ENCODE assay signal across 34 mouse cellular contexts in the genomic region with DNA sequence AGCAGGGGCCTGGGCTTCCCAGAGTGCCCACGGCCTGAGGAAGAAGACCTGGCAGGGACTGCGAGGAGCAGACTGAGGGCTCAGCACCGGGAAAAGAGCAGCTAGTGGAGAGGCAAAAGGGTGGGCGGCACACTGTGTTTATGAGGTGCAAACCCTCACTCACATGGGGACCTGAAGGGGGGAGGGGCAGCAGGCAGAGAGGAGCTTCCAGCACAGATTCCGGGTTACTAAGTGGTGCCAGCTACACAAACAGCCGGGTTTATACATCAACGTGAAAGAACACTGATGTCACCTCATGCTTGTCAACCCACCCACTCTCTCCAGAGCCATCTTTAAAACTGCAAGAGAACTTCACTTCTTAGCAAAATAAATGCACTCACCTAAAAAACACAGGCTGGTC. TPM values are rescaled to one million over a fixed set of nuclear protein-coding genes. Genes with fewer than 3 reads are reported as not detected.
DNase-seq lines count a peak whose midpoint lies in the region; ATAC-seq and TF ChIP-seq lines count a peak whose summit lies in the region.
"Had no signal": no experiment of that assay in that cellular context is flagged by ENCODE, and none has a peak within 500 bp of the region (broad histone marks: within the 10 kb centered on the region; RNA-seq: fewer than 3 reads in every experiment).

No protein-coding gene starts in this region.

- peak; percentile 37 for DNase-seq in layer of hippocampus, adult 11-12 months (ENCODE audit: low spot score)
- no peak for DNase-seq in layer of hippocampus, adult 9-10 months (ENCODE audit: low spot score)
- peak; percentile 21 to 59 for DNase-seq in layer of hippocampus, adult 18-20 months (ENCODE audit: low spot score in 2 of 2)
- peak; percentile 34 to 43 for DNase-seq in layer of hippocampus, postnatal 10 days (ENCODE audit: low spot score in 2 of 2)
- DNase-seq in thymus, postnatal 36 days: no peak
- DNase-seq: B cell, adult 2 months; cerebellum, adult 11-12 months; cerebellum, postnatal 14 days; forebrain, postnatal 0 days; gastrocnemius, postnatal 36 days; heart, adult 2 months; heart, postnatal 36 days; kidney, adult 18-20 months; liver; lung, postnatal 36 days; retina, postnatal 1 day; thymus, adult 2 months had no signal

- peaks cover 7% of the 10 kb centered on the region for H3K4me1 ChIP-seq in olfactory bulb, adult 2 months (ENCODE audit: control insufficient read depth, insufficient read depth, low read length)
- H3K4me1 ChIP-seq in kidney, embryonic 15.5 days: no peaks in the 10 kb centered on the region
- H3K4me1 ChIP-seq: embryonic facial prominence, embryonic 12.5 days; hindbrain, embryonic 13.5 days; liver, embryonic 15.5 days; lung, embryonic 15.5 days; midbrain, embryonic 15.5 days; neural tube, embryonic 12.5 days had no signal

- no peaks in the 10 kb centered on the region for H3K27me3 ChIP-seq in kidney, embryonic 15.5 days
- H3K27me3 ChIP-seq: CH12.LX; embryonic facial prominence, embryonic 12.5 days; hindbrain, embryonic 13.5 days; liver, embryonic 15.5 days; lung, embryonic 15.5 days; midbrain, embryonic 15.5 days; neural tube, embryonic 12.5 days; Patski had no signal

- no peak for ATAC-seq in kidney, embryonic 15.5 days (replicated peaks; ENCODE audit: low FRiP score)
- ATAC-seq: forebrain, postnatal 0 days; midbrain, embryonic 15.5 days; Patski had no signal

- 0 out of 2 replicates have a peak overlapping the region, but pooled peaks have one; percentile 0 for H3K27ac ChIP-seq in olfactory bulb, adult 2 months (ENCODE audit: insufficient read depth, low read depth, low read length)
- no peak overlapping the region for H3K27ac ChIP-seq in kidney, embryonic 15.5 days
- H3K27ac ChIP-seq: embryonic facial prominence, embryonic 12.5 days; heart, adult 2 months; hindbrain, embryonic 13.5 days; kidney, postnatal 0 days; liver, embryonic 15.5 days; lung, embryonic 15.5 days; midbrain, embryonic 15.5 days; neural tube, embryonic 12.5 days had no signal

- no peak overlapping the region for H3K4me3 ChIP-seq in olfactory bulb, adult 2 months (ENCODE audit: insufficient read depth, low read depth, low read length)
- no peak overlapping the region for H3K4me3 ChIP-seq in kidney, embryonic 15.5 days (replicated peaks)
- H3K4me3 ChIP-seq: embryonic facial prominence, embryonic 12.5 days; heart, adult 2 months; hindbrain, embryonic 13.5 days; liver, embryonic 15.5 days; lung, embryonic 15.5 days; midbrain, embryonic 15.5 days; neural tube, embryonic 12.5 days had no signal

- H3K9ac ChIP-seq in kidney, embryonic 15.5 days: no peak overlapping the region
- H3K9ac ChIP-seq: embryonic facial prominence, embryonic 12.5 days; forebrain, postnatal 0 days; hindbrain, embryonic 13.5 days; liver, embryonic 15.5 days; lung, embryonic 15.5 days; midbrain, embryonic 15.5 days; neural tube, embryonic 12.5 days had no signal

- H3K9me3 ChIP-seq in kidney, embryonic 15.5 days (replicated peaks): no peaks in the 10 kb centered on the region
- H3K9me3 ChIP-seq: embryonic facial prominence, embryonic 12.5 days; hindbrain, embryonic 13.5 days; liver, embryonic 15.5 days; lung, embryonic 15.5 days; midbrain, embryonic 15.5 days; neural tube, embryonic 12.5 days had no signal

- peaks cover 65% of the 10 kb centered on the region for H3K36me3 ChIP-seq in kidney, embryonic 15.5 days

- WGBS in olfactory bulb, adult 2 months: 36% methylated on average over 7 of the region's 7 CpGs
- 17% methylated on average over 7 of the region's 7 CpGs for WGBS in kidney, embryonic 15.5 days

- no peak for TF ChIP-seq CTCF in olfactory bulb, adult 2 months (IDR thresholded peaks at IDR 0.05; ENCODE audit: insufficient read depth, low read depth, low read length)

- TF ChIP-seq POLR2A in olfactory bulb, adult 2 months (IDR thresholded peaks at IDR 0.05; ENCODE audit: insufficient read depth, low read depth, low read length): no peak

- no peak overlapping the region for H3K4me2 ChIP-seq in kidney, embryonic 15.5 days
- H3K4me2 ChIP-seq: embryonic facial prominence, embryonic 12.5 days; hindbrain, embryonic 13.5 days; liver, embryonic 15.5 days; lung, embryonic 15.5 days; midbrain, embryonic 15.5 days; neural tube, embryonic 12.5 days had no signal

RNA-seq across cellular contexts. Expression of gene Bdkrb1, which starts 22.9 kb away (rescaled TPM):
- total RNA-seq in layer of hippocampus, adult 18-20 months (2021): not detected
- total RNA-seq in layer of hippocampus, postnatal 10 days (2021): not detected
- polyA plus RNA-seq in olfactory bulb, adult 2 months (2012; ENCODE audit: insufficient read depth, insufficient read length, low replicate concordance, missing spikeins): not detected in 2 replicates
- 0.12 TPM in 1 of 2 replicates, not detected in the other for polyA plus RNA-seq in kidney, embryonic 15.5 days (2015; fragmentation: Nextera tagmentation; extraction: Ambion mirVana)
- total RNA-seq: adrenal gland, postnatal 36 days; forebrain, postnatal 0 days; G1E; gastrocnemius, adult 18-20 months; heart, adult 2 months; heart, postnatal 36 days; megakaryocyte-erythroid progenitor cell, adult 5-6 weeks had no signal
- polyA plus RNA-seq: embryonic facial prominence, embryonic 12.5 days; forebrain, embryonic 11.5 days; G1E; heart, embryonic 14.5 days; liver, embryonic 15.5 days; neural tube, embryonic 12.5 days had no signal

RNA-seq across cellular contexts. Expression of gene Gskip, which starts 58.8 kb away (rescaled TPM):
- 10 to 100 TPM; 29.5 to 30.3 TPM for total RNA-seq in layer of hippocampus, adult 18-20 months (2021)
- total RNA-seq in layer of hippocampus, postnatal 10 days (2021): 10 to 100 TPM; 14.8 to 15.7 TPM
- polyA plus RNA-seq in olfactory bulb, adult 2 months (2012; ENCODE audit: insufficient read depth, insufficient read length, low replicate concordance, missing spikeins): not detected in 2 replicates
- polyA plus RNA-seq in kidney, embryonic 15.5 days (2015; fragmentation: Nextera tagmentation; extraction: Ambion mirVana): 26.8 and 28.4 TPM in 2 replicates

RNA-seq across cellular contexts. Expression of gene Atg2b, which starts 59.2 kb away (rescaled TPM):
- total RNA-seq in layer of hippocampus, adult 18-20 months (2021): 10 to 100 TPM; 45.4 to 46.0 TPM
- total RNA-seq in layer of hippocampus, postnatal 10 days (2021): 10 to 100 TPM; 42.0 TPM
- polyA plus RNA-seq in olfactory bulb, adult 2 months (2012; ENCODE audit: insufficient read depth, insufficient read length, low replicate concordance, missing spikeins): not detected in 2 replicates
- 10.0 and 12.7 TPM in 2 replicates for polyA plus RNA-seq in kidney, embryonic 15.5 days (2015; fragmentation: Nextera tagmentation; extraction: Ambion mirVana)

Comparison
In these comparisons a context has a peak if more than half of its experiments do, and no peak if none do; other contexts are left out.
1. DNase-seq: peak in layer of hippocampus, adult 11-12 months (single experiment), layer of hippocampus, adult 18-20 months (2 of 2) and layer of hippocampus, postnatal 10 days (2 of 2); none in layer of hippocampus, adult 9-10 months (single experiment) and thymus, postnatal 36 days (0 of 2).